Mouse (Mus musculus) layer of hippocampus, adult 8-10 months (tissue): Measurements from ENCODE around the gene Treml2. TPM values are rescaled to one million over a fixed set of nuclear protein-coding genes. Genes with fewer than 3 reads are reported as not detected.

Source experiments
- DNase-seq, 2 experiments: peaks; one replicate each; pipeline ENCODE4 v3.0.0; 2022; ENCODE audit warnings: low spot score in 2 of 2
- total RNA-seq, 4 experiments: library from RNA; stranded (reverse); gene quantifications; 2 replicates each; pipeline ENCODE4 v1.2.4; 2022

The Treml2 gene
- 1 to 10 TPM in 2 of 4 experiments, under 1 TPM in 2; 0.14 to 2.8 (median 1.5) TPM for total RNA-seq

DNA sequence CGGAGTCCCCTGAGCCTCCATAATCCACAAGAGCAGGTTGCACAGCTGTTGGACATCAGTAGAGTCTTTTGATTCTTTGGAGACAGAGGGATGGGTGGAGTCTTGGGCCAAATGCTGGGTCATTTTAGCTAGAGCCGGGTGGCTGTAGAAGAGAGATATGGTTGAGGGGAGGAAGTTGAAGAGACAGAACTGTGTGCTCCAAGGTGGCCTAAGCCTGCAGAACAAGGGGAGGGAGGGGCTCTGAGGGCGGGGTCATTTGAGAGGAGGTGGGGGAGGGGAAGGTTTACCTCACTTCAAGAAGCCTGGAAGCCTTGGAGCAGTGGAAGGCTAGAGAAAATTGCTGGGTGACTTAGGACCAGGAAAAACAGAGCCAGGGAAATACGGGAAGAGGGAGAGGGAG is at the start of gene Treml2:
Treml2 (plus strand) TSS at position 296 of the 400 bp plus-strand sequence.
- DNase-seq = no peak

DNA sequence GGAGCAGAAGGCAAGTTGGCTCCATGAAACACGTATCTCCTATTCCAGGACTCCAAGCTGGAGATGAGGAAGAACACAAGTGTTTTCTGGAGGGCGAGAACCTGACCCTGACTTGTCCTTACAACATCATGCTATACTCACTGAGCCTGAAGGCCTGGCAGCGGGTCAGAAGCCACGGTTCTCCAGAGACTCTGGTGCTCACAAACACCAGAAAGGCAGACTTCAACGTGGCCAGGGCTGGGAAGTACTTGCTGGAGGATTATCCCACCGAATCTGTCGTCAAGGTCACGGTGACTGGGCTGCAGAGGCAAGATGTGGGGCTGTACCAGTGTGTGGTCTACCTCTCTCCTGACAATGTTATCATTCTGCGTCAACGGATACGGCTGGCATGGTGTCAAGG is 49.8 kb upstream of the Treml2 start:
- no peak for DNase-seq

DNA sequence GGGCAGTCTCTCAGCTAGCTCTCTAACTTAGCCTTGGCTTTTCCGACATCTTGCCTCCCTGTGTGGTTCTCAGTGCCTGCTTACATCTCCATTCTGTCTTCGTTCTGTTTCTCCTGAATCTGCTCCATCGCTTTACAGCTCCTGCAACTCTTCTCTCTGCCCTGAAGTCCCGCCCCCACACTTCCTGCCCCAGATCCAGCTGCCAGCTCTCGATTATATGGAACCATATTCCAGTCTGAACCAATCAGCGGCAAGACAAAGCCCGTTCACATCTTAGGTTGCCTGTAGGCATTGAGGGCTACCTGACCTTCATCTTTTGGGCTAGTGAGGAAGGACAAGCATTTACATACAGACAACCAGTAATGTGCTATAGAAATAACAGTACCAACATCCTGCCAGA is 48.7 kb upstream of the Treml2 start:
- no peak for DNase-seq

DNA sequence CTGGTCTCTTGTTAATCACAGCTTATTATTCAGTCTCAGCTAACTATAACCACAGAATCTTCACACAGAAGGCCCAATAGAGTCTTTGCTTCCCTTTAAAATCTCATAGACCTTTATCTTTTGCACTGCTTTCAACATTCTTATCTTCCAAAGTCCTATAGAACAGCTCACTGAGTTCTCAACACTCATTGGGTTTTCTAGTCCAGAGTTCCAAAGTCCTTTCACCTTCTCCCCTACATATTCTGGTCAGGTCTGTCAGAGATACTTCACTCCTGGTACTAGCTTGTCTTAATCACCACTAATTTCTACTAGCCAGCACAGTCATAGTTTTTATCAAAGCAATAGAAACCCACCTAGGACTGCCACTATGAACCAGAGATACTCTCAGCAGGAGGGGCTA is 42.7 kb upstream of the Treml2 start:
- no peak for DNase-seq

DNA sequence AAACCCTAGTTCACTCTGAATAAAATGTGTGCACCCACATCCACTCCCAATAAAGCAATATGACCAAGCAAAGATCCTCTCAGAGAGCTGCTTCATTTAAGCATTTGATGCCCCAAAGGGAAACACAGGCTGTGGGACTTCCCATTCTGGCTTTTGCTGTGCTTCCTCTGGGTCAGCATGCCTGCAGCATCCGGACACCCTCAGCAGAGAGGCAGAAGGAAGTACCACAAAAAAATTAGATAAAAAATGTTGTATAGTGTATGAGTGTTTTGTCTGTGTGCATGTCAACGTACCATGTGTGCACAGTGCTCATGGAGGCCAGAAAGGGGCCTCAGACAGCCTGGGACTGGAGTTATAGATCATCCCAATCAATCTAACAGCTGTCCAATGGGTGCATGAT is 37.4 kb upstream of the Treml2 start:
- no peak for DNase-seq

DNA sequence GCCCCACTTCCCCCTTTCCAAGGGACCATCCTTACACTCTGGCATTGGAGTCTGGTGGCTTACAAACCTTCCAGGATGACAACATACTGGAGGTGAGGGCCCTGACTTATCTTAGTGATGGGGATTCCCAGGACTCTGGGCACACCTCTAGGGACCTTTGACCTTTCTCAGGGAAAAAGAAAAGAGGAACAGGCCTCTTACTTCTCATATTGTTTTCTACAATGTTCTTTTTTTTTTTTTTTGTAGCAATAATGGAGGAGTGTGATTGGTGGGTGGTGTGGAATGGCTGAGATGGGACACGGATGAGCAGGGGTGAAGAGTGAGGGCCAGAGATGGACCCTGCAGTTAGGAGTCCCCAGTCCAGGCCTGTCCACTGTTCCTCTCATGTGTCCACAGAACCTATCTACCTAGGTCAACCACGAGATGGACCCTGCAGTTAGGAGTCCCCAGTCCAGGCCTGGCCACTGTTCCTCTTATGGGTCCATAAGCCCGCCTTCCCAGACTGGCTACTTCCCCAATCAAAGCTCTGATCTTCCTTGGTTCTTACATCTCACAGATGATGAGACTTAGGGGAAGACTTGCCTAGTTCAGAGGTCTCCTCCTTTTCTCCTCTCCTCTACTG is 35.4 kb upstream of the Treml2 start, which contains the start of gene Treml4:
Treml4 (plus strand) TSS at position 555 of the 622 bp plus-strand sequence.
- DNase-seq = no peak

DNA sequence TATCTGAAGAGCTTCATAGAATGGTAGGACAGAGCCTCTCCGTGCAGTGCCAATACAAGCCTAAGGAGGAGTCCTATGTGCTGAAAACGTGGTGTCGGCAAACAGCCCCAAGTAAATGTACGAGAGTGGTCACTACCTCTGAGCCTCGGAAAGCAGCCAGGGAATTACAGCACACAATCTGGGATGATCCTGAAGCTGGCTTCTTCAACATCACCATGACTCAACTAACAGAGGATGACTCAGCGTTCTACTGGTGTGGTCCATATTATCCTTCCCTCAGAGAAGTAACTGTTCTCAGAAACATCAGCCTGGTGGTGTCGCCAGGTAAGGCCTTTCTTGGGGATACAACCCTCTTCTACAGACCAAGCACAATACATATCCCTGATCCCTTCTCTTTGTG is 34.6 kb upstream of the Treml2 start:
- DNase-seq = no peak

DNA sequence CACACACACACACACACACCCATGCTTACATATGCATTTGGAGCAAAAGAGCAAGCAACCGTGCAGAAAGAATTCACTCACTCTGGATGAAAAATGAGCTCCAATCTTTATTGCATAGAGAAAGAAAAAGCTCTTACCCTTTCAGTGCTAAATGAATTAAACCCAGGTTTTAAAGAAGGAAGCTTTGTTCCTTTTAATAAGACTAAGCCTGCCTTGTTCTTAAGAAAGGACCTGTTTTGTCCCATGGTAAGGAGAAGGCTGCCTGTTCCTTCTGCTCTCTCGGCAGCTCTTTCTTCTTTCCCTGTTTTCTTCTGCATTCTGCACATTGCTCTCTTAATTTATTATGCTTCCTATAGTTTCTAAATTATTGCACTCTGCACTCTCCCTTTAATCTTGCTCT is 33.2 kb upstream of the Treml2 start:
- DNase-seq = no peak

DNA sequence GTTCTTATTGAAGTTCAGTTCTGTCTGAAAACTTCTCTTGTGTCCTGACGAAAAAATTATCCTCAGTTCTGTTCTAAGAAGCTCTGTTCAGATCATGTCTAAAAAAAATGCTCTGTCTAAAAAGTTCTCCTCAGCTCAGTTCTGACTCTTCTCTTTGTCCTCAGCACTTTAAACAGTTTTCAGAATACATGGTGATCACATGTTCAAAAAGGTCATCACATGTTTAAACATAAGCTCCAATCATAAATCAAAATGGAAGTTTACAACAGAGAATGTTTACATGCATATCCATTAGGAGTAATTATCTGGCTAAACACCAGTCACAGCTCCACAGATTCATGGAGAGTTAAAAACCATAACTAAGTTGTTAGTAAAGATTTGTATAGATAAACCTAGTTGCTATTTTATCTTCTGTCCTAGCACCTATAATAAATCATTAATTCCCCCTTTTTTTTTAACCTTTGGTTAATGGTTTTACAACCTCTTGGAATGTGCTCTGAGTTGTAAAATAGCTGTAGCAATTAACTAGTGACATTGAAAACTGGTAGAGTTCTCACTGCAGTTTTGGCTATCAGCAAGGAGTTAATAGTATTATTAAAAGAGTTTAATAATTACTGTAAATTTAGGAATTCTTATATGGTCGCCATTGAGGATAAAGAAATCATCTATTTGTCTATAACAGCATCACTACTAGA is 32.5 kb upstream of the Treml2 start:
- DNase-seq = no peak

DNA sequence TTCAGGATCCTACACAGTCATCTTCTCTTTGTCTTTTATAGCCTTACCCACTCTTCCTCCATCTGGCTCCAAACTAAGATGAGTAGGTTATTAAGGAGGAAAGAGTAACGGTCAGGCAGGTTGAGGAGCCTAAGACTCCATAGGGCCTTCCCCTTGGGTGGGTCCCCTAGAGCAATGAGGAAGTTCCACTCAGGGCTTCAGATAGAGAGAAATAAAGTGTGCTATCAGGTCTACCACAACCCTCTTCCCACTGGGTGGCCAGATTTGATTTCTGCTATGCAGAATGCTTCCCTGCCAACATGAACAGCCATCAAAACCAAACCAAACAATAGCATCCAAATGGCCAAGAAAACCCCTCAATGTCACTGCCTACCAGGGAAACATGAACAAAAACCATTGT is 31.7 kb upstream of the Treml2 start:
- no peak for DNase-seq

DNA sequence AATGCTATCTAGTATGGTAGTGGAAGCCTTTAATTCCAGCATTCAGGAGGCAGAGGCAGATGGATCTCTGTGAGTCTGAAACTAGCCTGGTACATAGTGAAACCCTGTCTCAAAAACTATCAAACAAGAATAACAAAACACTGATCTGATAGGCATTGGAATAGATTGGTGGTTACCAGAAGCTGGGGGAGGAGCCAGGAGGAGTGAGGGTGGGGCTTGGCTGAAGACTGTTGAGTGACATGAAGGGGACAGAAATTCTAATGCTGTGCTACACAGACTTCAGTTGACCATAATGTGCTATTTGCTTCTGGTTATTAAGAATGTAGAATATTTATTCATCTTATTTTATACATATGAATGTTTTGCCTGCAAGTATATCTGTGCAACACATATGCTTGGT is 31.0 kb upstream of the Treml2 start:
- no peak for DNase-seq

DNA sequence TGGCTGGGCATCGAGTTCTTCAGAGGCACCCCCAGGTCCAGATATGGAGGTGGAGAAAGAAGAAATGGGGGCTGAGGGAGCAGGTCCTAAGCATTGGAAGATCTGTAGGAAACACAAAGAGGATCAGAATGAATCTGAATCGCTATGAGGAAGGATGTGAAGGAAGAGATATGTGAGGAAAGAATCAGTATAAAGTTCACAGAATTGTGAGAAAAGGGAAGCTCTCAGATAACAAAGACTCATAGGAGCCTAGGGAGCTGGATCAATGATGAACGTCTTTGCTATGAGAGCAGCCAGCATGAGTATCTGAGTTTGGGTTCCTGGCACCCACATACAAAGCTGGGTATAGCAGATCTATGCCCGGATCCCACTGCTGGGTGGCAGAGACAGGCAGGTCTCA is 29.5 kb upstream of the Treml2 start:
- no peak for DNase-seq

DNA sequence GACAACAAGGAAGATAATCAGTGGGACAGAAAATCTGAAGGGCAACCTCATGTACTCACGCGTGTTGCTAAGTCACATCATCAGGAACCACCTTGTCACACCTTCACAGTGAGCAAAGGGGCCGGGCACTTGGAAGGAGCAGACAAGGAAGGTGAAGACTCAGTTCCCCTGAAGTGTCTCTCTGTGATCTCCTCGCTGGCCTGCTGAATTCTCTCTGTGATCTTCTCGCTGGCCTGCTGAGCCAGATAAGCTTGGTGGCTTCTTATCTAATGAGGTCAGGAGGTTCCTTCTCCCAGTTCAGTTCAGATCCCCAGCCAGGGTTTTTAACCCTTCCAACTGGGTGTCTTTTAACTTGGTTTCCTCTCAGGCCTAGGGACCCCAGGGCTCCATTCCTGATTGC is 27.1 kb upstream of the Treml2 start:
- DNase-seq = no peak

DNA sequence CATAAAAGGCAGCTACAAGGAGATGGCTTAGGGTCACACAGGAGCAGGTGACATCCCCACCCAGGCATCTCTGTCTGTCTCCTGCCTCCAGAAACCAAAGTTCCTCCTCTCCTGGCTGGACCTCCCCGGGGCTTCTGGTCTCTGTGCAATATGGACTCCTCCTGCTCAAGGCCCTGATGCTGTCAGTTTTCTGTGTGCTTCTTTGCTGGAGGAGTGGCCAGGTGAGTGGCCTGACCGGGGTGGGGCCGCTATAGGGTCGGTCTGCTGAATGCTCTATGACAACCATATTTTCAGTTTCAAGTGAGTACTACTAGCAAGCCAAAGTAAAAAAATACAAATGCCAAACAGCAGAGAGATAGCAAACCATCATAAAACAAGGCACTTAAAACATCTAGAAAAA is 26.7 kb upstream of the Treml2 start:
- DNase-seq = no peak

DNA sequence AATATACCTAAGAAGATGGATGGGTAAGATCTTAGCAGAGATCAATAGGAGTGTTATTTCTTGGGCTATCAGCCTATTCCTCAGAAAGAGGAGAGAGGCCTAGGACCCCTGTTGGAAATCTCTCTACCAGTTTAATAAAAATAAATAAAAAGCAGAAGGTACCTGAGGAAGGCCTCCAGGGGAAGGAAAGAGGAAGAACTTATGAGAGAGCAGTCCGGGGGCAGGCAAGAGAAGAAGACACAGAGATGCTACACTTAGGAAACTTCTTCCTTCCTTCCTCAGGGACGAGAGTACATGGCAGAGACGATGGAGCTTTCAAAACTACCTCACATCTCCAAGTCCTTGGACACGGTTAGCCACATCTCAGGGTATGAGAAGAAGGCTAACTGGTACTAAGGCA is 25.2 kb upstream of the Treml2 start:
- no peak for DNase-seq

DNA sequence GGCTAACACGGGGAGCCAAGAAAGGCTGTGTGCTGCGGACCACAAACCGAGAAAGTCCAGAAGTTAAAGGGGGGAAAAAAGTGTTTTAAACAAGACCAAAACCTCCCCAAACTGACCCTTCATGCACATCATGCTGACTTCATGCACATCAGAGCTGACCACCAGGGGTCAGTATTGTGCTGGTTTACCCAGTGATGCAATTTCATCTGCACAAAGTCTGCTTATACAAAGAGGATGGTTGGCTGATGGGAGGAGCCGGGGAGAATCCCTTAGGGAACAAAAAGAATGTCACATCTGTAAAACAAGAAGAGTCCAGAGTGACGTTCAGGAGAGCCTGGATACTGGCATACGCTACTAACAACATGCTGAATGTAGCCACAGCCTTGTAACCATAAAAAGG is 24.4 kb upstream of the Treml2 start:
- DNase-seq = peak; percentile 48 to 85

DNA sequence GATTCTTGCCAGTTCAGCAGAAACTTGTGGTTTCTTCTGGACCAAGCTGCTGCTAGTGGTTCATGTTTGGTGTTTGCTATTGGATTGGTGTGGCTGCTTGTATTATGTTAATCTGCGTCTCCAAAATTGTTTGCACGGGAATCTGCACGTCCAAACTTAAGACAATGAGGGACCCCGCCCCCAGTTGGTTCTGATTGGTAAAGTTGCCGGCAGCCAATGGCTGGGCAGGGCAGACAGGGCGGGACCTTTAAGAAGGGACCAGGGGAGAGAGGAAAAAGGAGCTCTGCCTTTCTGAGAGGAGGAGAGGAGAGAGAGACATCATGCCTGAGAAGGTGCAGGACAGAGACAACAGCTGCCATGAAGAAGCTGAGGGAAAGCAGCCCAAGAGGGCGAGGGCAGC is 23.6 kb upstream of the Treml2 start:
- DNase-seq = no peak

DNA sequence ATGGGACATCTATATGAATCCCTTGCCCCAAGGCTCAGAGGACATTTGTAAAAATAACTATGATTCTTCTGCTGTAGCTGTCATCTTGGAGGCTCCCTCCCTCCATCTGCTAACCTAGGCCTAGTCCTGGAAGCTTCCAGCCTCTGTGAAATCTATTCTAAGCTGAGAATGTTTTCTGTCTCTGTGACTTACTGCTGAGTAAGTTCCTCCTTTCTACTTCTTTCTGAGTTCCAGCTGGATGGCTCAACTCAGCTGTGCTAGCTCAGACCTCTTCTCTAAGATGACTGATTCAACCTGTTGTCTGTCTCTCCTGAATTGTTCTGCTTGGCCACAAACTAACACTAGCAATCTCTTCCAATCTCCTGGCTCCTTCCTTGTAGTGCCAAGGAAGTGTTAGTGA is 20.9 kb upstream of the Treml2 start:
- no peak for DNase-seq

DNA sequence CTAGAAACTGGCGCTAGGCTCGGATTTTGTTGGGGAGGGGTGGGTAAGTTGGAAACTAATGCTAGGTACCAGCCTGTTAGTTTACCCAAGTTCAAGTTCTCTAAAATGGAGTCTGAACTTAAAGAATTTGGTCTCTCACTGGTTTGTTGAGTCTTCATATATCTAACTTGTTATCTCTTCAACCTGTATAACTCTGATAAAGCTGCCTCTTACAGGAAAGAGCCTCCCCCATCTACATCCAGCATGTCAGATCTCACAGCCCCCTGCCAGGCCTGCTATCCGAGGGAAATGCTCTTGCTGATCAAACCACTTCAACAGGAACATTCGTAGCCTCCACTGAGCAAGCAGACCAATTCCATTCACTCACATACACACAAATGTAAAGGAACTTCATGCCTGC is 20.3 kb upstream of the Treml2 start:
- no peak for DNase-seq

DNA sequence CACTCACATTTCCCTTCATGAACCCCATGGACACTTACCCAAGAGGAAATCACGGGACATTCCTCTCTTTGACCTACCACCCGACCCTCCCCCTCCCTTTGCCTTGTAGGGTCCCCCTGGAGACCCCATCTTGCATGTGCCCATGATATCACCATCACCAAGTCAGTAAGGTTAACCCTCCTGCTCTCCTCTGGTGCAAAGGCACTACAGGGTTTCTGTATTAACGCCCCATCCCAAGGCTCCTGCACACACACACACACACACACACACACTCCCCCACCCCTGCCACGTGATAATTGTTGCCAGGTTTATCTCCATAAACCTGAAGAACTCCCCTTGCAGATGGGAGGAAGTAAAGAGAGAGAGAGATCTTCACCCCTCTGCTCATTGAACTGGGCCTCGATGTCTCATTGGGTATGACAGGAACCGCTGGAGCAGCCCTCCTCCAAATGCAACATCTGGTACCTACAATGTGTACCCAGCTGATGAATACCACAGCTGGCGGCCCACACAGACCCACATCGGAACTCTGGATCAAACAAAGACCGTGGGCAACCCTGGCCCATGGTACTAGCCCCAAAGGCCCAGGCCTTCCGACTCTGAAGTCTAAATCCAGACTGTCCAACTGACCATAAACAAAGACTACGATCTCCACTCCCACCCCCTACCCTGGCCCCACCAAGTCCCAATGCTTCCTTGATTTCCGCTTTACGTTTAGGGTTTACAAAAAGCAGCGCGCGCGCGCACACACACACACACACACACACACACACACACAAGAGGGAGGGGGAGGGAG is 18.2 kb upstream of the Treml2 start:
- DNase-seq = no peak

DNA sequence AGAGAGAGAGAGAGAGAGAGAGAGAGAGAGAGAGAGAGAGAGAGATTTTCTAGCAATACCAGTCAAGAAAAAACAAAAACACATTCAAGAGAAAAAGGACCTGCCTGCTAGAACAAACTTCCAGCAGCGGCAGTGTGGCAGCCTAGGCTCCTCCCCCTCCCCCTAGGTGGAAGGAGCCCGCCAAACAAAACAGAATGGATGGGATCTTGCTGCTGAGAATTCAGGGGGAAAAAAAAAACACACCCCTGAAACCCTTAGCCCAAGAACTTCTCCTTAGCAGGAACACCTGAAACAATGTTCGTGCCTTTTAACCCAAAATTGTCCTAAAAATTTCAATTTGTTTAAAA is 17.6 kb upstream of the Treml2 start:
- no peak for DNase-seq

DNA sequence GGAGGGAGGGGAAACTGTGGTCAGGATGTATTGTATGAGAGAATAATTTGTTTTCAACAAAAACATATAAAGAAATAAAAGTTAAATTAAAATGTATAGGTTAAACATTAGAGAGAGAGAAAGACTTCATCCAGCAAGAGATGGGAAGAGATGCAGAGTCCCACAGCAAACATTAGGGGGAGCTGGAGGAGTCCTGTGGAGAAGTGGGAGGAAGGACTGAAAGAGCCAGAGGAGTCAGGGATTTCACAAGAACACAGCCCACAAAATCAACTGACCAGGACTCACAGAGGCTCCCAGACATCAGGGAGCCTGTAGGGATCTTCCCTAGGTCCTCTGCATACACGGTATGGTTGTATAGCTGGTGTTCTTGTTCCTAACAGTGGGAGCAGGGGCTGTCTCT is 12.5 kb upstream of the Treml2 start:
- DNase-seq = no peak

DNA sequence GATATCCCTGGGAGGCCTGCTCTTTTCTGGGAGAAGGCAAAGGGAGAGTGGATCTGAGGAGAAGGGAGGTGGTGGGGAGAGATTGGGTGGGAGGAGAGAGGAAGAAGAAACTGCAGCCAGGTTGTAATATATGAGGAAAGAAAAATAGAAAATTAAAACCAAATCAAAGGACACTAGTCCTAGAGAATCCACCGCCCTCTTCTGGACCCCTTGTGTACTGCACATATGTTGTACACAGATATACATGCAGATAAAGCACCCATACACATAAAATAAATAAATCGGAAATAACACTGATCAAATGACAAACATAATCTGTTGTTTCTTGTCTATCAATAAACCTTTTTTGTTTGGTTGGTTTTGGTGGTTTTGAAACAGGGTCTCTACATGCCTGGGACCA is 12.0 kb upstream of the Treml2 start:
- no peak for DNase-seq
